Mouse (Mus musculus) olfactory bulb, adult 2 months (tissue): Measurements from ENCODE around the gene C1qc.

ENCODE experiments used
- CTCF ChIP-seq: fragments of 200-500 bp; IDR thresholded peaks from 2 replicates; pipeline ENCODE4 v1.5.1; 2012; ENCODE audit warnings: low read depth, mild to moderate bottlenecking, low read length, moderate library complexity; ENCODE audit not compliant: insufficient read depth
- POLR2A ChIP-seq: fragments of 200-500 bp; IDR thresholded peaks from 2 replicates; pipeline ENCODE4 v1.6.1; 2012; ENCODE audit warnings: mild to moderate bottlenecking, low read depth, low read length, moderate library complexity; ENCODE audit not compliant: insufficient read depth

GRCm38 (mm10) chr4:136918834-136919233 is 26.0 kb upstream of the C1qc start:
- TF ChIP-seq POLR2A (no peak), CTCF (no peak)
